Mouse (Mus musculus): Measurements from ENCODE around the gene BC035044. TPM values are rescaled to one million over a fixed set of nuclear protein-coding genes. Genes with fewer than 3 reads are reported as not detected.
"Not testable (repeated sequence)": the region's sequence is repeated elsewhere in the genome, so short reads cannot be mapped to it uniquely, and the experiment has no call there.

BC035044 gene
- polyA plus RNA-seq (2012; rRNA removed) = 0.45 and 1.6 TPM in 2 replicates

DNA sequence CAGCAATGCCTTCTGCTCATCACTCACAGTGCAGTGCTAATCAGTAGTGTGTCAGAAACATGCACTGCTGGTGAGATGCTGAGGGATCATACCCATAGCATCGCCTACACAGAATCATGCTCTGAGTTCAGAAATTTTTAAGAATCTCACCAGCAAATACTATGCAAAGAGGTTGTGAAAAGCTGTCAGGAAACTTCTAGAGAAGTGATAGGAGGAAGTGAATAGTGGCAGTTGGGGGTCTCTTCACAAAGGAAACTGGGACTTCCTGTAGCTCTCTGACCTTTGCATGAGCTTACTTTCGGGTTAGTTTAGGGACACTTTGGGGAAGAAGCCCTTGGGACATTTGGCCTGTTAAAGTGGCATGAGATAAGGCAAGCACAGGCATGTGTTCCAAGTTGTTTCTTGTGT is at the start of gene BC035044:
TSS of gene BC035044 (minus strand) at position 179 of the 408 bp plus-strand sequence.
- TF ChIP-seq POLR2A (IDR thresholded peaks at IDR 0.05; ENCODE audit: low read depth, low read length) = no peak
- TF ChIP-seq CTCF (conservative IDR thresholded peaks at IDR 0.05; ENCODE audit: insufficient read depth, insufficient read length, low read depth, low read length) = no peak
- no peaks in the 10 kb centered on the region for H3K36me3 ChIP-seq (ENCODE audit: control insufficient read depth, insufficient read depth, low read length)
- no peaks in the 10 kb centered on the region for H3K27me3 ChIP-seq (replicated peaks; ENCODE audit: control insufficient read depth, insufficient read depth, low read length)
- H3K27ac ChIP-seq (ENCODE audit: insufficient read depth, low read depth, low read length) = no peak within 1 kb of the TSS
- no peak within 1 kb of the TSS for H3K4me3 ChIP-seq (ENCODE audit: insufficient read depth, low read depth, low read length)
- H3K4me1 ChIP-seq (ENCODE audit: control insufficient read depth, insufficient read depth, low read length) = no peaks in the 10 kb centered on the region
- no peak for DNase-seq
- WGBS = 66% methylated on average over 2 of the region's 2 CpGs

DNA sequence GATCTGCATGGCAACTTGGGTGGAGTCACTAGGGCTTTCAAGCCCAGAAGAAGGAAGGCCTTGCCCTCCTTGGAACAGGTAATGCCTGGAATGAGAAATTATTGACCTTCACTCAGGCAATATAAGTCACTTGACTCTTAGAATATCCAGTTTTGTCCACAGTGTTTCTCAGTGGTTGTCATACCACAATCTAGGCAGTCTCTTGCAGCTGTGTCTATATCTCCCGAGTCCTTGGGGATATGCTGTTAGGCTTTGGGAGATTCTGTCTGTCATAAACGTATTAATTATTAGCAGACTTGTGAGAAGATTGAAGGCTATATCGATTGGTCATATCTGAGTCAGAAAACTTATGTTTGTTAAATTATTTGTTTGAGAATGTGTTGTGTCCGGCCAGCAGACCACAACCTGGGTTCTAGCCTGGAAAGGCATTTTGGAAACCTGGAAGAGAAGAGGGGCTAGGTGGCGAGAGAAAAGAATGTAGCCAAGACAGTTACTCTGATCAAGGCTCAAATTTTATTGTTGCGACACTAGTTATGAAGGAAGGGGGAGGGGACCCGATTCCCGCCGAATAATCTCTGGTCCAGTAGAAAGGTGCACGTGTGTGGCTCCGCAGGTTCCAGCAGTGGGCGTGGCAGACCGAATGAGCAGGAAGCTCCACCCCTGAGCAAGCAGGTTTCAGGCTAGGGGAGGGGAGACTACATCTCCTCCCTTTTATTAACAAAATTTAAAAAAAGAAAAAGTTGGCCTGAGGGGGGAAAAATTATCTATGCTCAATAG is 45.2 kb upstream of the BC035044 start:
- not testable (repeated sequence) for H3K27me3 ChIP-seq (replicated peaks; ENCODE audit: control insufficient read depth, insufficient read depth, low read length); H3K36me3 ChIP-seq (ENCODE audit: control insufficient read depth, insufficient read depth, low read length); H3K27ac ChIP-seq (ENCODE audit: insufficient read depth, low read depth, low read length); DNase-seq; H3K4me1 ChIP-seq (ENCODE audit: control insufficient read depth, insufficient read depth, low read length); H3K4me3 ChIP-seq (ENCODE audit: insufficient read depth, low read depth, low read length)
- 92% methylated on average over 5 of the region's 13 CpGs for WGBS

DNA sequence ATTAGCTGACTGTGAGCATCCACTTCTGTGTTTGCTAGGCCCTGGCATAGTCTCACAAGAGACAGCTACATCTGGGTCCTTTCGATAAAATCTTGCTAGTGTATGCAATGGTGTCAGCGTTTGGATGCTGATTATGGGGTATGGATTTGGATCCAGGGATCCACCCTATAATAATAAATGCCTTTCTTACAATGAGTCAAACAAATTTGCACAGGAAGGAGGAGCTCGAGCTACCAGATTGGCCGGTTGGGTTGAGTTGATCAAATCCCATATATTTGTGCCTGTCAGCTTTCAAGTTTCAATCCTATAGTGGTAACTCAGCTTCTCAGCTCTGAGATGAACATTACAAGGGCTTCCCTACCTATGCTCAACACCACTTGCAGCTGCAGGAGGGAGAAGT is 43.2 kb upstream of the BC035044 start, which contains the start of gene Clec2g:
TSS of gene Clec2g (plus strand) at position 301 of the 400 bp plus-strand sequence.
- WGBS = 96% methylated on average over 4 of the region's 4 CpGs
- DNase-seq; H3K36me3 ChIP-seq (ENCODE audit: control insufficient read depth, insufficient read depth, low read length); H3K27me3 ChIP-seq (replicated peaks; ENCODE audit: control insufficient read depth, insufficient read depth, low read length); H3K4me1 ChIP-seq (ENCODE audit: control insufficient read depth, insufficient read depth, low read length); H3K4me3 ChIP-seq (ENCODE audit: insufficient read depth, low read depth, low read length); H3K27ac ChIP-seq (ENCODE audit: insufficient read depth, low read depth, low read length): not testable (repeated sequence)

DNA sequence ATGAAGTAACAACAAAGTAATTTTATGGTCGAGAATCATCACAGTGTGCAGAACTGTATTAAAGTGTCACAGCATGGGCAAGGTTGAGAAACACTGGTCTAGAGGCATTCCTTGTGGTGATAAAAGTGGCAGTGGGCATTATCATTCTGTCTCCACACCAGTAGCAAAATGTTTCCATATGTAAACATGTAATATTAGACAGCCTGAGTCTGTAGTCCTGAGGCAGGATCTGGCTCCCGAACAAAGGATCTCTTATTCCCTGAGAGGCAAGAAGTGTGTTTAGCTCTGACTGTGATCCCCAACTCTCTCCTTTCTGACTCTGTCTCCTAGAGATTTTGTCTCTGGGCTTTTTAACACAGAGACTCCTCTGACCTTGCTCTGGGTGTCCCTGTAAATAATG is 42.1 kb upstream of the BC035044 start:
- WGBS = 76% methylated on average over 2 of the region's 2 CpGs

DNA sequence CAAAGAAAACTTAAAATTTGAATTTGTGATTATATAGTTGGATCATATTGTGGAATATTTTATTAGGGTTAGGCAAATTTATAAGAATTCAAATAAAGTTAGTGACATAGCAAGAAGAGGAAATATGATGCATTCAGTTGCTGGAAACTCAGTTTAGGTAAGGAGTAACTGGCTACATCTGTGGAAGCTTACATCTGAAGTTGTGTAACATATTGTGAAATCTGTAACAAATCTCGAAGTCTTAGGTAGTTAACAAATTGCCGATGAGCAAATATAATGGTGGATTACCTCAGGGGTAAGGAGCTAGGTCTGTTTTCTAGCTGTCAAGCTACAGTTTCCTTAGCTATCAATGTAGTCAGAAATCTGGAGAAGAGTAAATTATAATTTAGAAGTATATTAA is 26.4 kb upstream of the BC035044 start:
- no peak for TF ChIP-seq CTCF (conservative IDR thresholded peaks at IDR 0.05; ENCODE audit: insufficient read depth, insufficient read length, low read depth, low read length)
- no peak for TF ChIP-seq POLR2A (IDR thresholded peaks at IDR 0.05; ENCODE audit: low read depth, low read length)
- no peak for DNase-seq
- Histone ChIP-seq H3K4me3 (ENCODE audit: insufficient read depth, low read depth, low read length) (no peak overlapping the region), H3K27me3 (replicated peaks; ENCODE audit: control insufficient read depth, insufficient read depth, low read length) (no peaks in the 10 kb centered on the region), H3K27ac (ENCODE audit: insufficient read depth, low read depth, low read length) (no peak overlapping the region), H3K36me3 (ENCODE audit: control insufficient read depth, insufficient read depth, low read length) (no peaks in the 10 kb centered on the region), H3K4me1 (ENCODE audit: control insufficient read depth, insufficient read depth, low read length) (no peaks in the 10 kb centered on the region)
- WGBS = 83% methylated on average over 2 of the region's 2 CpGs

More for the DNA sequence above, 42.1 kb upstream of the BC035044 start:
- no peak for DNase-seq
- no peaks in the 10 kb centered on the region; the same call in 1 of the 2 replicates for H3K27me3 ChIP-seq (replicated peaks; ENCODE audit: control insufficient read depth, insufficient read depth, low read length)
- no peak overlapping the region for H3K27ac ChIP-seq (ENCODE audit: insufficient read depth, low read depth, low read length)
- H3K36me3 ChIP-seq (ENCODE audit: control insufficient read depth, insufficient read depth, low read length) = no peaks in the 10 kb centered on the region
- H3K4me1 ChIP-seq (ENCODE audit: control insufficient read depth, insufficient read depth, low read length) = no peaks in the 10 kb centered on the region
- H3K4me3 ChIP-seq (ENCODE audit: insufficient read depth, low read depth, low read length) = no peak overlapping the region
- TF ChIP-seq POLR2A (IDR thresholded peaks at IDR 0.05; ENCODE audit: low read depth, low read length) = no peak
- TF ChIP-seq CTCF (conservative IDR thresholded peaks at IDR 0.05; ENCODE audit: insufficient read depth, insufficient read length, low read depth, low read length) = no peak

DNA sequence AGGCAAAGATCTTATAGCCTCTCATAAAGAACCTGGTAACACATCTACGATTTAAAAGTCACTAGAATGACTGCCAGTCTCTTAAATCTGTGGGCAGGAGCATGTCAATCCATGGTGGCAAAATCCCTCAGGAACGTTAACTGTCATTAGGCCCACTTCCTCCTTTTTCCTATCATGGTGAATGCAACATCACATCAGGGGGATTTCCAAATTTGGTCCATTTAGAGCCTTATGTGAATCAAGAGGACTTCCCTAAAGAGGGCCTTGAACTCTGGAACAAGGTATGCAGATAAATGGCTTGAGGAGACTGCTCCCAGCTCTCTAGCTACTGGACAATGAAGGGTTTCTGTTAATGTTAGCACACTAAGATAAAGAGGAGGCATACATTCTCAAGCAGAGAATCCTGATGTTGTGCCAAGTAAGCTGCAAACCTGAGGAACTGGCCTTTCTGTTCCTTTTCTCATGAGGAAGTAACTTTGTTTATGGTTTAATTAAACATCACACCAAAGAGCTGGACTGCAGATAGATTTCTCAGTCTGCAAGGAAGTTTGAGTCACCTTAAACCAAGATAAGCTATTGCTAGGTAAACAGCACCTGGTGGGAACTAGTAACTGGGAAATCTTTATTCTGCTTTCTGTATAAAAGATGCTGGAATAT is 22.8 kb upstream of the BC035044 start:
- TF ChIP-seq CTCF (conservative IDR thresholded peaks at IDR 0.05; ENCODE audit: insufficient read depth, insufficient read length, low read depth, low read length) (no peak), POLR2A (IDR thresholded peaks at IDR 0.05; ENCODE audit: low read depth, low read length) (no peak)
- no peaks in the 10 kb centered on the region for H3K36me3 ChIP-seq (ENCODE audit: control insufficient read depth, insufficient read depth, low read length)
- 76% methylated on average over 2 of the region's 2 CpGs for WGBS
- no peak overlapping the region for H3K27ac ChIP-seq (ENCODE audit: insufficient read depth, low read depth, low read length)
- H3K4me3 ChIP-seq (ENCODE audit: insufficient read depth, low read depth, low read length) = no peak overlapping the region
- no peaks in the 10 kb centered on the region for H3K27me3 ChIP-seq (replicated peaks; ENCODE audit: control insufficient read depth, insufficient read depth, low read length)
- no peaks in the 10 kb centered on the region for H3K4me1 ChIP-seq (ENCODE audit: control insufficient read depth, insufficient read depth, low read length)
- no peak for DNase-seq

DNA sequence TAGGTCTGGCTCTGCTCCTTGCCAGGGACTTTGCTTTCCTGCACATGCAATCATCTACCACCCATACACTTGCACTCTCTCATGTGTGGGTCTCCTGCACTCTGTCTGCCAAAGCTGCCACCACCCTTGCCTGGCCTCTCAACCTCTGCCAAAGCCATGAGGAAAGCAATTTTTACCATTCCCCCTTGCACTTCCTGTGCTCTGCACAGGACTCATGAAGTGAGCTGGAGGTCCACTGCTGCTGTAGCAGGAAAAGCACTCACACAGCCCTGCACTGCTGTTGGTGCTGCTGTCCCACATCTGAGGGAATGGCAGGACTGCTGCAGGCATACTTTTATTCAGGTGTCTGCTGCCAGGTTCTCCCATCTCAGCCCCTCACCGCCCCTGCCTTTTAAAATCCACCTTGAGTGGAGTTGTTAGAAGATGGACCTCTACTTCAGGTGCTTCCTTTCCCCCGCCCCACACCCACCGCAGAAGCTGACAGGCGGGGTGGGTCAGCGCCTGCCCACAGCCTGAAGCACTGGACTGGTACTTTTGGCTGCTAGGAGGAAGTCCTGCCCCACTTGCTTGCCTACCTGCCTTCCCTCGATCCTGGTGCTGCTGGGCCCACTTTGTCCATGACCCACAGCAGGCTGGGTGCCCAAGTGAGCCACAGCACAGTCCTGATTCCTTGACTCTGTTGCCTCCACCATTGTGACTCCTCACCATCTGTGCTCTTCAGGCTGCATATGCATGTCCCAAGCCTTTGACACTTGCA is 10.0 kb upstream of the BC035044 start:
- not testable (repeated sequence) for H3K27ac ChIP-seq (ENCODE audit: insufficient read depth, low read depth, low read length); H3K27me3 ChIP-seq (replicated peaks; ENCODE audit: control insufficient read depth, insufficient read depth, low read length); H3K4me1 ChIP-seq (ENCODE audit: control insufficient read depth, insufficient read depth, low read length); H3K4me3 ChIP-seq (ENCODE audit: insufficient read depth, low read depth, low read length); DNase-seq; H3K36me3 ChIP-seq (ENCODE audit: control insufficient read depth, insufficient read depth, low read length)
- WGBS = 86% methylated on average over 6 of the region's 6 CpGs

Measured in kidney, adult 2 months (tissue).